Mouse (Mus musculus) brain, embryonic 18.5 days (tissue): Measurements from ENCODE around the gene Arhgap21.

Experiments
- DNase-seq: peaks from one replicate; pipeline ENCODE4 v3.0.0-alpha.2; 2012; ENCODE audit warnings: low read depth, low spot score

Gene Arhgap21

GRCm38 (mm10) chr2:20968441-20969200 is at the start of gene Arhgap21:
Arhgap21 (minus strand) TSS chr2:20968881.
- no peak for DNase-seq

GRCm38 (mm10) chr2:21016589-21016988 is 47.9 kb upstream of the Arhgap21 start:
- no peak for DNase-seq

- peak; percentile 47 for DNase-seq
These were observed 42.2 kb upstream of the Arhgap21 start for GRCm38 (mm10) chr2:21010806-21011397.

GRCm38 (mm10) chr2:21010219-21010618 is 41.5 kb upstream of the Arhgap21 start:
- DNase-seq = peak; percentile 78

GRCm38 (mm10) chr2:21009258-21010140 is 40.8 kb upstream of the Arhgap21 start:
- no peak for DNase-seq

GRCm38 (mm10) chr2:21002538-21002937 is 33.9 kb upstream of the Arhgap21 start:
- DNase-seq = no peak

- DNase-seq = no peak
These were observed 32.5 kb upstream of the Arhgap21 start for GRCm38 (mm10) chr2:21001156-21001555.

GRCm38 (mm10) chr2:20995547-20995946 is 26.9 kb upstream of the Arhgap21 start:
- DNase-seq = no peak

- no peak for DNase-seq
These were observed 22.8 kb upstream of the Arhgap21 start for GRCm38 (mm10) chr2:20991508-20991907.

- DNase-seq = no peak
These were observed 22.2 kb upstream of the Arhgap21 start for GRCm38 (mm10) chr2:20990907-20991306.

- no peak for DNase-seq
These were observed 21.4 kb upstream of the Arhgap21 start for GRCm38 (mm10) chr2:20990056-20990455.

- no peak for DNase-seq
These were observed 19.1 kb upstream of the Arhgap21 start for GRCm38 (mm10) chr2:20987822-20988221.

- DNase-seq = no peak
These were observed 10.0 kb upstream of the Arhgap21 start for GRCm38 (mm10) chr2:20978726-20979125.

GRCm38 (mm10) chr2:20977051-20977450 is 8.4 kb upstream of the Arhgap21 start:
- DNase-seq = no peak

GRCm38 (mm10) chr2:20973513-20973912 is 4.8 kb upstream of the Arhgap21 start:
- DNase-seq = no peak

- DNase-seq = no peak
These were observed 3.5 kb upstream of the Arhgap21 start for GRCm38 (mm10) chr2:20972180-20972579.

- no peak for DNase-seq
These were observed 2.9 kb upstream of the Arhgap21 start for GRCm38 (mm10) chr2:20971628-20972027.

GRCm38 (mm10) chr2:20969201-20970200 is 820 bp upstream of the Arhgap21 start:
- DNase-seq = peak; percentile 99

GRCm38 (mm10) chr2:20967646-20968351 is 882 bp downstream of the Arhgap21 start:
- DNase-seq = no peak

- no peak for DNase-seq
These were observed 1.5 kb downstream of the Arhgap21 start for GRCm38 (mm10) chr2:20967101-20967645.
